Mouse (Mus musculus) neutrophil, adult 5-6 weeks (primary cell): ENCODE measurements around the gene Sox6. TPM values are rescaled to one million over a fixed set of nuclear protein-coding genes. Genes with fewer than 3 reads are reported as not detected.
A peak's percentile ranks its signal among the peaks of the same experiment; 100 is the strongest.
"Not testable (repeated sequence)": the region's sequence is repeated elsewhere in the genome, so short reads cannot be mapped to it uniquely, and the experiment has no call there.

Experiments used
- ATAC-seq: fragments of 151-379, 151-347 bp; 2 replicates; pipeline ENCODE4 v1.8.0; 2017; ENCODE audit warnings: mild to moderate bottlenecking, moderate TSS enrichment; ENCODE audit not compliant: insufficient number of reproducible peaks, poor library complexity, low FRiP score, severe bottlenecking; ENCODE audit errors: extremely low read depth
- total RNA-seq: library from RNA; stranded (forward); fragments of 200-1000 nt; gene quantifications from 2 replicates; pipeline ENCODE4 v1.2.3, GENCODE M21; 2017

The Sox6 gene
- total RNA-seq, 1 experiment from 2014 or later: 1.4 TPM

DNA sequence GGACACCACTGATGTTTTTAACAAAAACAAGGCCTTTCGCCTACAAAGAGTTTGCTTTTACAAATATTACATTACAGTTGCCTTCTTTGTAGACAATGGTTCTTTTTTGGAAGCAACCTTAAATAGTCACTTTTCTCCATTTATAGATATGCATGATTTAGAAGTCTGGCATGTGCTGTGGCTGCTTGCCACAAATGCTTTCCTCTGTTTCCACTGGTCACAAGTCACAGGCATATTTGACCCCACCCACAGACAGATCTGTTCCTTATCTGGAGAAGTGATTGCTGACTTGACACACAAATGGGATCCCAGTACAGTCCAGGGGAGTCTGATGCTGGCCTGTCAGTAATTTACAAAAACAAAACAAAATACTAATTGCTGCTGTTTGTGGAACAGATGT is 409.8 kb downstream of the Sox6 start:
- ATAC-seq: no peak

DNA sequence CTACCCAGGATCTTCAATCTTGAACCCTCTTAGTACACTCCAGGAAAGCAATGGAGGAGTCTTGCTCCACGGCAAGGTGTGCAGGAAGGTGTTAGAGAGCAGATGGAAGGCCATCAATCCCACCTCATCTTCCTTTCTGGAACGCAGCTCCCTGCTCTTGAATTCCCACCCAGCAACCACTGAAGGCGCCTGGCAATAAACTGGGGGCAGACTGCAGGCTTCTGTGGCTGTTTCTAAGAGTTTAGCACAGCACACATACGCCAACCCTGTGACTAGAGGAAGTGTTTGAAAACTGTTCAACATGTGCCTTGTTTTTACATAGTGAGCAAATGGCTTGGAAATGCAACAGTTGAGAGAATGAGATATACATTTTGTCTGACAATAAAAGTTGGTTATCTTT is 412.6 kb downstream of the Sox6 start:
- no peak for ATAC-seq

DNA sequence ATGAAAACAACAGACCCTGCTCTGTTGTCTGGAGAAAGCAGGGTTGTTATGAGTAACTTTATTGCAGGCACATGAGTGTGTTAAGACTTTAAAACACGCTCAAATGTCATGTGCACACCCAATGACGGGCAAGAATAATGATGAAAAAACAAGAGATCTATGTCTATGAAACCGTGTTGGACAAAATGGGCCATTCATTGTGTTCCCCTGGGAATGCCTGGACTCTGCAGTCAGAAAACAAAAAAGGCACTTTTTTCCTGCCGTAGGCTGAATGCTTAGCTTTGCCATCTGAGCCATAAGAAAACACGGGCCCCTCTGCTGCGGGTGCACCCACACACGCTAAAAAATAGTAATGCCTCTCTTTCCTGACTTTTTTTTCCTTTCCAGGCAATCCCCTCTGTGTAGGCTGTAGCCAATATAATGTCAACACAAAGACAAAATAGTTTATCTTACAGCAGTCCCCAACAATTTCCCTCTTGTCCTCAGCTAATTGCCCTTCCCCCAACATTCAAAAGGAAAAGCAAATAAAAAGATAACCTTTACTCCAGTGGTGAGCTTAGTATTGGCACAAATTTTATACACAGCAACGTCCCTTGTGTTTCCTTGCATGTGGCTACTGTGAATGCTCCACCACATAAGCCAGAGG is 413.6 kb downstream of the Sox6 start:
- ATAC-seq: no peak

DNA sequence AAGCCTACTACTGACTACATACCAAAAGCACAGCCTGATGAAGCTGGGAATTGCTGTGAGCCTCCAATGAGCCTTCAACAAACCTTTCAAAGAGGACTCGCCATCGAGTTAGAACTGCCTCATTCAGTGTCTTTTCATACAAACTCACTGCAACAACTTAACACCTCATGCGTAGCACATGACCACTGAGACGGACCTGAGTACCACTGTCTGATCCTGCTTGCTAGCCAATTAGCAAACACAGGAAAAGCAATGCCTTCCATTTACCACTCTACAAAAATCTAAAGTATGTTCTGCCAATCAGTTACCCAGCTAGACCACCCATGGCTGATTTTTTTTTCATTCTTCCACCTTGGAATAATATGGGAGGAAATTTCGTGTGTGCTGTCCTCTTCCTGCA is 414.1 kb downstream of the Sox6 start:
- ATAC-seq: no peak

DNA sequence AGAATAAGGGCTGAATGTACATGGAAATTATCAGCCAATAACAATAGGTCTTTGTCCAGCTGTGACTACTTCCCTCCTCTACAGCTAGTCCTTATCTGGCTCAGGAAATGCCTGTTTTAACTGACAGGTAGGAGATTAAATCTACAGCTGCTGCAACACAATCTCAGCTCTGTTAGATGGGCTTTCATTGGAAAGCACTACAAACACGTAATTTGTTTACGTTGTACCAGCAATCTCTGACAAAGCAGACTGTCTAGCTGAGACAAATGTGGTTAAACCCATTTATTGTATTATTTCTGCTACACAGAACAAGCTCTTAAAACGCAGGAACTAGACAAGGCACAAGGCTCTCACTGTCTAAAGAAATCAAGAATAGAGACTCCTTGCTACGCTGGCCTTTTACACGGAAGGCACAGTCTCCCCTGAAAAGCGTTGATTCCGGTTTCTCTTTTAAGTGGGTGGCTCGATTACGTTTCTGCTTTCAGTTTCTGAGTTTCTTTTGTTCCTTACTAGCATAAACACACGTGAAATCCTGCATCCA is 422.8 kb downstream of the Sox6 start:
- peak; percentile 67 for ATAC-seq

DNA sequence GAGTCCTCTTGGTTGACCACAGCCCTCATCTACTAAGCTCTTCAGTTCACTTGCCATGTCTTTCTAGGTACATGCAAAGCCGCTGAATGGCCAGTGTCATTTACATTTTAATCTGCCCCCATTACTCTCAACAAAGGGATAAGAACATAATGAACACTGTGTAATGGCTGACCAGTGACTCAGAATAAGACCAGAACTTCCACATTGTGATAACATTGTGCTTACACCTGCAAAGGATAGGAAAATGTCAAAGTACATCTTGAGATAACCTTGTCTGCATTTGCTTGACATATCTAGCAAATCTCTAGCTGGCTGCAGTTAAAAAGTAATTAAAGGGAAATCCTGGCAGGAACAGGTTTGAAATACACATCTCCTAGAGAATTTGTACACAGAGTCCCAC is 431.1 kb downstream of the Sox6 start:
- no peak for ATAC-seq

DNA sequence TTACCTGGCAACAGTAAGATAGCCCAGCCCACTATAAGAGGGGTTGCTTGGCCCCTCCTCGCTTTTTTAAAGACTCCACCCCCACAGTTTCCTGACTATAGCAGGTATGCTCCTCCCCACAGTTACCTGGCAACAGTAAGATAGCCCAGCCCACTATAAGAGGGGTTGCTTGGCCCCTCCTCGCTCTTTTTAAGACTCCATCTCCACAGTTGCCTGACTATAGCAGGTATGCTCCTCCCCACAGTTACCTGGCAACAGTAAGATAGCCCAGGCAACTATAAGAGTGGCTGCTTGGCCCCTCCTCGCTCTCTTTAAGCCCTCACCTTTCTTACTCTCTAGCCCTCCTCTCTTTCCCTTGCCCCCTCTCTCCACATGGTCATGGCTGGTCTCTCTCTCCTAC is 432.5 kb downstream of the Sox6 start:
- not testable (repeated sequence) for ATAC-seq

DNA sequence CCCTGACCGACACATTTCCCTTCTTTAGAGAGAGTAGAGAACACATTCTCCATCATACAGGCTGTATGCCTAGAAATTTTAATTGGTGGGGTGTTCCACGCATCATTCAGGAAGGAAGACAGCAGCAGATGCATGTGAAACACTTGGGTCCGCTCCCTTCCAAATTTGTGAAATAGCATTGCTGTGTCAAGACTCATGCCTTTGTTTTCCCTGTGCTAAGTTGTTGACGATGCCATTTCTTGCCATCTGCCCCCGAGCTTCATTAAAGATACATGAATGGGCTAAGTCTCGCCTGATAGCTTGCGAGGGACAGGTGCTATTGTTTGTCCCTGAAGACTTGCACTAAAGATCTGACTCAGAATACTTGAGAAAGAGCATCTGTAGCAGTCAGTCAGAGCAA is 433.7 kb downstream of the Sox6 start:
- ATAC-seq: no peak

DNA sequence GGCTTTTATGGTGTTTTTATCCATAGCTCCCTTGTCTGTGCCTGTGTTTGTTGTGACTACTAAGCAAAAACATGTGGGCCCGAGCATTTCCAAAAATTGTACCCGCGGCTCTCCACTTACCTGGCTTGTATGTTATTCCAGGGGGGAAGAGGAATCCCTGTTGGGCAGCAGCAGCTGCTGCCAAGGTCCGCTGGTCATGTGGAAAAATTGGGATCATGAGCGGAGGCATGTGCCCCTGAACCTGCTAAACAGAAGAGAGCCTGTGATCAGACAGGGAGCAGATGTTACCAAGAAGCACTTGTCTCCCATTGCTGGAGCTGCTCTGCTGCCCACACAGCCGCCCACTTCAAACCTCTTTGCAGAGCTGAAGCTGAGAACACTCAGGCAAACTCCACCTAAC is 441.2 kb downstream of the Sox6 start:
- ATAC-seq: no peak

DNA sequence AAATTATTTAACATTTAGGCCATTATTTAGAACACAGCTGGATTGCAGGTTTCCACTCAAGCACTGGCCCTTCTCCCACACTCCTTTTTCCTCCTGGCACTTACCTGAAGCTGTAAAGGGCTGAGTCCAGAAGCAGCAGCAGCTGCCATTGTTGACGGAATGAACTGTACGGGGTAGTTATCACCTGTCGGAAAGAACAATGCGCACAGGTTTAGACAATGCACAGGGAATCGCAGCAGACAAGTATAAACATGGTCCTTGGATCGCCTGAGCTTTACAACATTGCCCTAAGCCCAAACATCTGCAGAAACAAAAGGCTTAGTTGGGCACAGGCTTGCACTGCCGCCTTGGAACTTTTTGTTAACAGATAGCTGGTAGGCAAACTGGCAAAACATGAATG is 458.1 kb downstream of the Sox6 start:
- ATAC-seq: no peak

DNA sequence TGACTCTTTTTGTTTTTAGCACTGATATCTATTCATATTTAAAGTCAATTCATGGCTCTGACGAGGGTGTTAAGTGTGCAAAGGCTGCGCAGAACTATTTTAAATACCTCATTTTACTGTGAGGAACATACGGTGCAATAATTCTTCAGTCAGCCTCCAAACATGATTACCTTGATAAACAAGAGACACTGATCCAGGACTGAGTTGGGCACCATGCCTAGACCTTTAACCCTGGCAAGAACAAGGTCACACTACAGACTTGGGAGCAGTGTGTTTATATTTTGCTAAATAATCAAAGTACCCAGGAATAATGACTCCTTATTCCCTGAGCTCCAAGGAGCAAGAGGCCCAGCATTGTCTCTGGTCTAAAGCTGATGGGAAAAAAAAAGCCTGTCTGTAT is 458.8 kb downstream of the Sox6 start:
- no peak for ATAC-seq

DNA sequence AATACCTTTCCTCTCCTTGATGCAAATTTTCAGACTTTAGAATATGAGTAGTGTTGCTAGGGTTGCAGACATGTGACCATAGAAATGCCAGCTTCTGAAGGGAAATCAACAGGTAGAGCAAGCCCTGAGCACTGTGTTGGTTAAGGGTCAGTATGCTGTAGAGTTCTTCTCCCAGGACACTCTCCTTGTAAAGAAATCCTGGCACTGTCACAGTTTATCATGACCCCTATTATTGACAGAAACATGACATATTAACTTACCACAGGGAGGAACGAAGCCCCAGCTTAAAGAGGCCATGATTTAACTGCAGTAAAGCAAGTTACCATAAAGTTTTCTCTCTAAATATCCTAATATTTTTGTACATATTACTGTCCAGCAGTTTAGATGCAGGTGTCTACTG is 462.2 kb downstream of the Sox6 start:
- ATAC-seq: no peak

DNA sequence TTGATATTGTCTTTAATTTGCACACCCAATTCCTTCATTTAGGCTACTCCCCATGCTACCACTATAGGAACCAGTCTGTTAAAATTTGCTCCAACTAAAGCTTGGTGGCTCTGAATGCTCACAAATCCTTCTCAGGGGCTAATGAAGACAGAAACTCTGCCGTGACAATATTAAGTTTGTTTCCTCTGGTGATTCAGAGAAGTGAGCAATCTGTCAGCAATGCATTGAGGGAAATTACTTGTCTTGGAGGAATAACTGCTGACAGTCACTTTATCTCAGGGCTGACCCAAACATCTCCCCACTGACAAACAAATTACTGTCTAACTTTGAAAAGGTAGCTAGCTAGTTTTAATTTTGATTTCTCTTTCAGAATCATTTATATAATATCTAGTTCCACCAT is 463.8 kb downstream of the Sox6 start:
- no peak for ATAC-seq

DNA sequence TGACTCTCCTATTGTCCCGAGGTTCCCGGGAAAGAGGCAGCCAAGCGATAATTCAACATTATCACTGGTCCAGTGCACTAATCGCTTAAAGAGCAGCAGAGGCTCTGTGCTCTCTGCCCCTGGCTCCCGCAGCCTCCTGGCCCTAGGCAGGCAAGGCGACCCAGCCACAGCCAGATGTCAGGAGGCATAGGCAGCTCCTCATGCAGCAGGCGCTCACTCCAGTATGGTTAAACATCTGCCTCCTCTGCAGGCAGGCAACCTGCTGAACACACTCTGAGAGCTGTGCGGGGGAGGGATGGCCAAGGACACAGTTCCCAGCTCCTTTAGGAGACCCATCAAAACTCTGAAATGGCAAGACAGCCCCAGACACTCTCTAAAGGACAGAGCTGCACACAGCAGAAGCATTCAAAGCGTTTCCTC is 469.8 kb downstream of the Sox6 start:
- no peak for ATAC-seq

DNA sequence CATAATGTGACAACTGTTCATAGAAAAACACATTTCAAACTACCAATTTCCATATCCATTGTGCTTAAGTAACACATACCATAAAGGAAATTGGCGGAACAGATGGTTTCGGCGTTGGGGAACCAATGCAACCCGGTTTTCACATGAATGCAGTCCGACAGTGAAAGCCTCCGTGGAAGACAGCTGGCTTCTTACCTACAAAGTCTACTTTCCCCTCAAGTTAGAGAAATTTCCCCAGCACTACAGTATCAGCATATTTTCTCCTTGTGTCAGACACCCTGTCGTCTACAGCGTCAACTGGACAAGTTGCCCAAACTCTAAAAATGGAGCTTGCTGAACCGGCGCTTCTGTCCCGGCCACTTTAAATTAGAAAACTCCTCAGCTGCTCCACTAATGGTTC is 470.3 kb downstream of the Sox6 start:
- ATAC-seq: no peak

DNA sequence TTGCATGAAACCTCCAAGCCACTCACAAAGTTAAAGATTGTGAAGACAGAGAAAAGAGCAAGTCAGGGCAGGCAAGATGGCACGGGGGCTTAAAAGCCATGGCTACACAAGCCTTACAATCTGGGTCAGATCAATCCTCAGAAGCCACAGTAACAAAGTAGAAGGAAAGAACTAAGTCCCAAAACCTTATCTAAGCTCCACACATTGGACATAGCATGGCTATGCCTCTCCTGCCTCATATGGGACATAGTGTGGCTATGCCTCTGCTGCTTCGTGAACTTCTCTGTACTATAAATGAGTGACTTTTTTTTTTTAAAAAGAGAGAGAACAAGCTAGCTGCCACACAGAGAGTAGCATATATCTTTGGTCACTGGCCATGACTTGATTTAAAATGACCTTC is 471.8 kb downstream of the Sox6 start:
- no peak for ATAC-seq

DNA sequence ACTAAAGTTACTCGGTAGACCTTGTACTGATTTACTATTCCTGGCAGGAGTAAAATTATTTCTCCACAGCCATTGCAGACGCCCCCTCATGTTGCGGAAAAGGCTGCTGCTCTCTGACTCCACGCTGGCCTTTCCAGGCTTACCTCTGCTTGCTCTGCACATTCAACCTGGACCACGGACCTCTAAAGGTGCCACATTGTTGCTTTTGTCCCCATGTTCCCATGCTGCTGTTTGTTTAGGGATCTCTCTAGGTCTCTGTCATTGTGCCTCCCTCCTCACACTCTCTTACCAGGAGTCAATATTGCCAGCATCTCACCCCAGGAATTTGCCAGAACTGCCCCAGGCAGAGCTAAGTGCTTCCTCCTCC is 473.6 kb downstream of the Sox6 start:
- no peak for ATAC-seq

DNA sequence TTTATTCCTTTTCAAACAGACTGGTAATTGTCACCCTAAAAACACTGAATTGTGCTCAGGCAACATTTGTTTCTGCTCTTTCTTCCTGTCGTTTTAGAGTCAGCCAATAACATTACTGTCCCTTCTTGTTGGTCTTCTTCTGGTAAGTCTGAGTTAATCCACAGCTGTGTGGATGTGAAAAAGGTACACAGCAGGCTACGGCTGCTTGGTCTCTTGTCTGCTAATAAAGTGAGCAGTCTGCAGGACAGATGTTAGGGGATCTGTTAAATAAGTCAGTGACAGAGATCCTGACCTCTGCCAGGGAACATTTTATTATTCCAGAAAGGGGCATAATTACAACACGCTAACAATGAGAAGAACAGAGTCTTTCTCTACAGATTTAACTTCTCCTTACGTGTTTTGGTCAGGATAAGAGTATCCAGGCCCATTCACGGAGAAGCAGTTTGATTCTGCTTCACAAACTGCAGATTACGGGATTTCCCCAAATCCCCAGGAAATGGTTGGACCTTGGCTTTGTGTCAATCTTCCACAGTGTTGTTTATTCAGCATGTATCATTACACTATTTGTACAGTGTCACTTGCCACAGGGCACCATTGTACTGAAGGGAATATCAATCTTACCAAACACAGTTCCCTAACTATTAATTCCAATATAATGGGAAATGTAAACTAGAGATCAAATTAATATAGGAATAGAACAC is 474.1 kb downstream of the Sox6 start:
- ATAC-seq: no peak

DNA sequence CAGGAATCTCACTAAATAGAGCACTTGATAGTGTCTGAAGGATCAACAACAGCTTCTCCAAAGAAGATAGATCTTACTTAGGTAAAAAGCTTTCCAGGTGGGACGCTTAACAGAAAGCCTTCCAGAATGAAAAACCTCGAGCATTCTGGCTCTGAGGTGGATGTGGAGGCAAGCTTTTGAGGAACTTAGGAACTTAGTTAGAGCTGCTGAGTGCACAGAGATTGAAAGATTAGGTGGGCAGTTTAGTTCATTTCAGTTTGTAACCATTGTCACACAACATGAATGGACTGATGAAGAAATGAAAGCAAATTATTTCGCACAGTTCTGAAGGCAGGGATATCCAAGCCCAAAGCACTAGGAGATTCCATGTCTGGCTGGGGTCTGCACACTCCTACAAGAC is 481.9 kb downstream of the Sox6 start:
- ATAC-seq: no peak

DNA sequence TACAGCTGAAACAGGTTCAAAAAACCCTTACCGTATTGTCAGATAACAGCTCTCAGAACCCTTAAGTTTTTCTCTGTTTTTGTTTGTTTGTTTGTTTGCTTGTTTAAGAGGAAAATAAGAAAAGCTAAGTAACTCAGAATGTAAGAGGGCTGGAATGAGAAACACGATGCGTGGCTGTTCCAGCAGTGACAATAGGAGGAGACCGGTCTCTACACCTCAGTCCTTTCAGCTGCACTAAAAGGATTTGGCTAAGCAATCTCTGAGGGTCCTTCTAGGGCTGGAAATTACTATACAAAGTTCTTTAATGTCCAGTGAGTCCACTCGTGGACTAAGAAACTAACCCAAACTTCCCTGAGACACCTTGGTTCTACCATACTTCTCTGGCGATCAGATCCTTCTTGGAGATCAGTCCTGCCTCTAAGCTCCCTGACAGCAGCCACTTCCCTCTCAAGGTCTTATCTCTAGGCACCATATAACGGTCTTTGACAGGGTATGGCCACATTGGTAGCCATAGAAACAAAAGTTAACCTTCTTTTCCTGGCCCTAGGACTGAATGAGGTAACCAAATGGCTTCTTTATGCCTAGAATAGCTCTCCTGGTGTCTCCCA is 488.3 kb downstream of the Sox6 start:
- ATAC-seq: no peak
